Mouse (Mus musculus) stomach, embryonic 14.5 days (tissue): ENCODE measurements around the gene Ndufa8. TPM values are rescaled to one million over a fixed set of nuclear protein-coding genes. Genes with fewer than 3 reads are reported as not detected.

Experiments
- ATAC-seq: fragments of 200-750 bp; cut with Nextera tagmentation; 2 replicates; pipeline ENCODE4 v1.8.0; 2017; ENCODE audit warnings: low read depth, moderate TSS enrichment; ENCODE audit not compliant: insufficient number of reproducible peaks, insufficient read depth, low FRiP score
- H3K27ac ChIP-seq: fragments of 300-500 bp; sonication (generic); 2 replicates; pipeline ENCODE4 v1.5.1; 2014; ENCODE audit warnings: mild to moderate bottlenecking, low read length, moderate library complexity, mixed read lengths
- H3K27me3 ChIP-seq: fragments of 300-500 bp; sonication (generic); 2 replicates; pipeline ENCODE4 v1.6.1; 2014; ENCODE audit warnings: low read length, control low read depth, mixed read lengths; ENCODE audit not compliant: control insufficient read depth, insufficient read depth
- H3K36me3 ChIP-seq: fragments of 300-500 bp; sonication (generic); 2 replicates; pipeline ENCODE4 v1.6.1; 2014; ENCODE audit warnings: mild to moderate bottlenecking, control low read depth, low read length, moderate library complexity, mixed read lengths; ENCODE audit not compliant: control insufficient read depth, insufficient read depth
- H3K4me1 ChIP-seq: fragments of 300-500 bp; sonication (generic); 2 replicates; pipeline ENCODE4 v1.6.1; 2014; ENCODE audit warnings: low read length, control low read depth, mixed read lengths; ENCODE audit not compliant: control insufficient read depth, insufficient read depth
- H3K4me2 ChIP-seq: fragments of 300-500 bp; sonication (generic); replicated peaks from 2 replicates; pipeline ENCODE4 v1.6.1; 2014; ENCODE audit warnings: low read depth, low read length, control low read depth
- H3K4me3 ChIP-seq: fragments of 300-500 bp; sonication (generic); 2 replicates; pipeline ENCODE4 v1.5.1; 2014; ENCODE audit warnings: low read depth, low read length, control low read depth
- H3K9ac ChIP-seq: fragments of 300-500 bp; sonication (generic); replicated peaks from 2 replicates; pipeline ENCODE4 v1.6.1; 2014; ENCODE audit warnings: low read depth, mild to moderate bottlenecking, control low read depth, low read length, moderate library complexity, mixed read lengths
- H3K9me3 ChIP-seq: fragments of 300-500 bp; sonication (generic); 2 replicates; pipeline ENCODE4 v1.6.1; 2016; ENCODE audit warnings: low read depth, low read length, control low read depth; ENCODE audit not compliant: control insufficient read depth
- WGBS: fragments of 180-500 bp; shearing (Covaris S2); extraction: QIAGEN DNeasy Blood & Tissue Kit; methylation state at CpG from one replicate; pipeline ENCODE4 v1.1.7; 2014; 5-methylcytosine and 5-hydroxymethylcytosine counted together
- polyA plus RNA-seq: library from polyadenylated mRNA; unstranded; fragments of >200 nt; fragmentation: Nextera tagmentation; extraction: Ambion mirVana; gene quantifications from 2 replicates; pipeline ENCODE4 v1.2.1, GENCODE M21; 2014

Ndufa8 gene
- polyA plus RNA-seq, 1 experiment from 2014 or later: 238 TPM

- H3K4me2 ChIP-seq: no peak overlapping the region
Observed at GRCm38 (mm10) chr2:36009386-36009785, 39.8 kb downstream of the Ndufa8 start.

GRCm38 (mm10) chr2:36008071-36008470, 41.1 kb downstream of the Ndufa8 start:
- no peak overlapping the region for H3K27ac ChIP-seq
- H3K4me3 ChIP-seq: no peak overlapping the region
- no peak overlapping the region for H3K9ac ChIP-seq
- peaks cover 9% of the 10 kb centered on the region; the same call in 1 of the 2 replicates for H3K27me3 ChIP-seq
- H3K36me3 ChIP-seq: no peaks in the 10 kb centered on the region
- WGBS: 19% methylated on average over 1 of the region's 1 CpGs
- no peak for ATAC-seq
- no peaks in the 10 kb centered on the region for H3K9me3 ChIP-seq
- no peak overlapping the region for H3K4me2 ChIP-seq
- H3K4me1 ChIP-seq: no peaks in the 10 kb centered on the region

More at GRCm38 (mm10) chr2:36009386-36009785, 39.8 kb downstream of the Ndufa8 start:
- H3K4me3 ChIP-seq: no peak overlapping the region
- H3K9ac ChIP-seq: no peak overlapping the region
- no peak overlapping the region for H3K27ac ChIP-seq
- H3K36me3 ChIP-seq: no peaks in the 10 kb centered on the region
- no peak; the same call in 1 of the 2 replicates for ATAC-seq
- H3K27me3 ChIP-seq: peaks cover 10% of the 10 kb centered on the region; the same call in 1 of the 2 replicates
- H3K9me3 ChIP-seq: no peaks in the 10 kb centered on the region
- 23% methylated on average over 4 of the region's 4 CpGs for WGBS
- H3K4me1 ChIP-seq: no peaks in the 10 kb centered on the region

GRCm38 (mm10) chr2:36002188-36002587, 47.0 kb downstream of the Ndufa8 start:
- Histone ChIP-seq H3K4me2 (no peak overlapping the region), H3K4me3 (no peak overlapping the region), H3K27ac (no peak overlapping the region), H3K27me3 (no peaks in the 10 kb centered on the region), H3K4me1 (no peaks in the 10 kb centered on the region), H3K9me3 (no peaks in the 10 kb centered on the region), H3K9ac (no peak overlapping the region), H3K36me3 (no peaks in the 10 kb centered on the region)
- no peak for ATAC-seq
- 49% methylated on average over 6 of the region's 6 CpGs for WGBS

GRCm38 (mm10) chr2:36000390-36000789, 48.8 kb downstream of the Ndufa8 start:
- Histone ChIP-seq H3K9ac (no peak overlapping the region), H3K4me2 (no peak overlapping the region), H3K9me3 (no peaks in the 10 kb centered on the region), H3K4me1 (no peaks in the 10 kb centered on the region), H3K36me3 (no peaks in the 10 kb centered on the region), H3K4me3 (no peak overlapping the region), H3K27ac (no peak overlapping the region), H3K27me3 (no peaks in the 10 kb centered on the region)
- no peak for ATAC-seq
- 31% methylated on average over 1 of the region's 1 CpGs for WGBS

- H3K4me3 ChIP-seq: no peak overlapping the region
- H3K27me3 ChIP-seq: no peaks in the 10 kb centered on the region
- ATAC-seq: no peak
- no peak overlapping the region for H3K4me2 ChIP-seq
- no peaks in the 10 kb centered on the region for H3K36me3 ChIP-seq
- H3K27ac ChIP-seq: no peak overlapping the region
- H3K4me1 ChIP-seq: no peaks in the 10 kb centered on the region
- no peaks in the 10 kb centered on the region for H3K9me3 ChIP-seq
- no peak overlapping the region for H3K9ac ChIP-seq
Observed at GRCm38 (mm10) chr2:35999212-35999611, 50.0 kb downstream of the Ndufa8 start.

GRCm38 (mm10) chr2:35998416-35998815, 50.8 kb downstream of the Ndufa8 start:
- Histone ChIP-seq H3K4me2 (no peak overlapping the region), H3K36me3 (no peaks in the 10 kb centered on the region), H3K27me3 (no peaks in the 10 kb centered on the region), H3K9ac (no peak overlapping the region), H3K9me3 (no peaks in the 10 kb centered on the region), H3K4me1 (no peaks in the 10 kb centered on the region), H3K4me3 (no peak overlapping the region), H3K27ac (no peak overlapping the region)
- ATAC-seq: no peak
- 76% methylated on average over 5 of the region's 5 CpGs for WGBS

GRCm38 (mm10) chr2:35996753-35997152, 52.5 kb downstream of the Ndufa8 start:
- no peak for ATAC-seq
- 69% methylated on average over 2 of the region's 2 CpGs for WGBS
- H3K9me3 ChIP-seq: no peaks in the 10 kb centered on the region

GRCm38 (mm10) chr2:35994303-35994702, 54.9 kb downstream of the Ndufa8 start:
- ATAC-seq: no peak
- no peaks in the 10 kb centered on the region for H3K27me3 ChIP-seq
- WGBS: 66% methylated on average over 6 of the region's 6 CpGs
- H3K9ac ChIP-seq: no peak overlapping the region
- no peaks in the 10 kb centered on the region for H3K9me3 ChIP-seq
- H3K4me1 ChIP-seq: no peaks in the 10 kb centered on the region
- H3K36me3 ChIP-seq: no peaks in the 10 kb centered on the region
- H3K4me2 ChIP-seq: no peak overlapping the region
- H3K4me3 ChIP-seq: no peak overlapping the region
- no peak overlapping the region for H3K27ac ChIP-seq

More at GRCm38 (mm10) chr2:35996753-35997152, 52.5 kb downstream of the Ndufa8 start:
- Histone ChIP-seq H3K36me3 (no peaks in the 10 kb centered on the region), H3K4me1 (no peaks in the 10 kb centered on the region), H3K4me2 (no peak overlapping the region), H3K27ac (no peak overlapping the region), H3K9ac (no peak overlapping the region), H3K4me3 (no peak overlapping the region), H3K27me3 (no peaks in the 10 kb centered on the region)

GRCm38 (mm10) chr2:35993481-35993880, 55.7 kb downstream of the Ndufa8 start:
- Histone ChIP-seq H3K4me2 (no peak overlapping the region), H3K9ac (no peak overlapping the region), H3K9me3 (no peaks in the 10 kb centered on the region), H3K27ac (no peak overlapping the region), H3K4me3 (no peak overlapping the region), H3K27me3 (no peaks in the 10 kb centered on the region), H3K36me3 (no peaks in the 10 kb centered on the region), H3K4me1 (no peaks in the 10 kb centered on the region)
- no peak for ATAC-seq
- WGBS: 83% methylated on average over 2 of the region's 2 CpGs
